Mouse (Mus musculus) CH12.LX (cell line): Measurements from ENCODE around the gene 1700020A23Rik. TPM values are rescaled to one million over a fixed set of nuclear protein-coding genes. Genes with fewer than 3 reads are reported as not detected.

ENCODE experiments used
- DNase-seq: peaks from one replicate; pipeline ENCODE4 v3.0.0-alpha.2; 2013; ENCODE audit errors: extremely low read depth
- H3K27ac ChIP-seq: 2 replicates; pipeline ENCODE4 v1.5.1; 2012; ENCODE audit warnings: low read depth, mild to moderate bottlenecking, control low read depth, moderate library complexity; ENCODE audit not compliant: insufficient read depth
- H3K27me3 ChIP-seq: replicated peaks from 2 replicates; pipeline ENCODE3; 2012; ENCODE audit warnings: inconsistent platforms
- H3K36me3 ChIP-seq, 2 experiments: replicated peaks in 1 of 2; 2 replicates each; pipeline versions ENCODE3 to v1.6.1; 2012; ENCODE audit warnings: inconsistent platforms in 1 of 2, low read length in 1 of 2, mild to moderate bottlenecking in 1 of 2, mixed read lengths in 1 of 2, moderate library complexity in 1 of 2; ENCODE audit not compliant: control insufficient read depth in 1 of 2, insufficient read depth in 1 of 2
- H3K4me1 ChIP-seq, 2 experiments: 2 replicates each; pipeline ENCODE4 v1.6.1; 2012; ENCODE audit warnings: inconsistent platforms in 1 of 2, moderate library complexity in 1 of 2; ENCODE audit not compliant: insufficient read depth in 2 of 2, control insufficient read depth in 1 of 2
- H3K4me2 ChIP-seq: 2 replicates; pipeline ENCODE4 v1.6.1; 2012; ENCODE audit warnings: low read depth, mild to moderate bottlenecking, control low read depth; ENCODE audit not compliant: poor library complexity, insufficient read depth, severe bottlenecking
- H3K4me3 ChIP-seq, 3 experiments: fragments of 150-350 bp in 1 of 3; sonication (generic) in 1 of 3; replicated peaks in 1 of 3; 2 replicates each; pipeline versions ENCODE3 to v1.5.1; 2011 to 2012; ENCODE audit warnings: low read depth in 2 of 3, low read length in 2 of 3, mild to moderate bottlenecking in 2 of 3, moderate library complexity in 2 of 3, control low read depth in 1 of 3, improper control_type of control experiment in 1 of 3, inconsistent platforms in 1 of 3, mixed read lengths in 1 of 3; ENCODE audit not compliant: poor library complexity in 1 of 3
- H3K79me2 ChIP-seq: replicated peaks from 2 replicates; pipeline ENCODE4 v1.6.1; 2012; ENCODE audit warnings: mild to moderate bottlenecking, moderate library complexity; ENCODE audit not compliant: control insufficient read depth, poor library complexity, insufficient read depth, severe bottlenecking; ENCODE audit errors: extremely low read depth
- H3K9ac ChIP-seq: 2 replicates; pipeline ENCODE4 v1.6.1; 2012; ENCODE audit warnings: low read depth, mild to moderate bottlenecking, control low read depth, moderate library complexity; ENCODE audit not compliant: insufficient read depth
- H3K9me3 ChIP-seq: replicated peaks from 2 replicates; pipeline ENCODE3; 2012; ENCODE audit warnings: low read length, inconsistent platforms, mixed read lengths
- CHD2 ChIP-seq: IDR thresholded peaks from 2 replicates; pipeline ENCODE4 v1.6.1; 2011; ENCODE audit warnings: low read length, improper control_type of control experiment
- CTCF ChIP-seq, 2 experiments: IDR thresholded peaks in 1 of 2; conservative IDR thresholded peaks in 1 of 2; 2 replicates each; pipeline ENCODE4 v1.5.1; 2011 to 2012; ENCODE audit warnings: low read depth in 2 of 2, low read length in 2 of 2, improper control_type of control experiment in 1 of 2, inconsistent platforms in 1 of 2, mild to moderate bottlenecking in 1 of 2, moderate library complexity in 1 of 2
- E2F4 ChIP-seq: IDR thresholded peaks from 2 replicates; pipeline ENCODE4 v1.6.1; 2011; ENCODE audit warnings: low read depth, low read length, improper control_type of control experiment; ENCODE audit not compliant: insufficient replicate concordance
- ELF1 ChIP-seq: IDR thresholded peaks from 2 replicates; pipeline ENCODE4 v1.6.1; 2014; ENCODE audit warnings: low read depth, mild to moderate bottlenecking, inconsistent platforms, low read length, improper control_type of control experiment
- EP300 ChIP-seq: IDR thresholded peaks from 2 replicates; pipeline ENCODE4 v1.6.1; 2011; ENCODE audit warnings: low read length, improper control_type of control experiment
- ETS1 ChIP-seq: conservative IDR thresholded peaks from 2 replicates; pipeline ENCODE4 v1.6.1; 2012; ENCODE audit warnings: low read depth, mild to moderate bottlenecking, inconsistent platforms, low read length, improper control_type of control experiment, moderate library complexity
- HCFC1 ChIP-seq: IDR thresholded peaks from 2 replicates; pipeline ENCODE4 v1.6.1; 2012; ENCODE audit warnings: low read depth, mild to moderate bottlenecking, inconsistent platforms, low read length, improper control_type of control experiment
- IRF4 ChIP-seq: IDR thresholded peaks from 2 replicates; pipeline ENCODE4 v1.6.1; 2014; ENCODE audit warnings: low read depth, mild to moderate bottlenecking, inconsistent platforms, low read length, improper control_type of control experiment
- KAT2A ChIP-seq: IDR thresholded peaks from 2 replicates; pipeline ENCODE4 v1.6.1; 2012; ENCODE audit warnings: low read length, improper control_type of control experiment, inconsistent platforms; ENCODE audit not compliant: insufficient replicate concordance
- MAFK ChIP-seq: IDR thresholded peaks from 2 replicates; pipeline ENCODE4 v1.6.1; 2011; ENCODE audit warnings: low read length, improper control_type of control experiment; ENCODE audit not compliant: insufficient replicate concordance
- MAZ ChIP-seq: IDR thresholded peaks from 2 replicates; pipeline ENCODE4 v1.6.1; 2012; ENCODE audit warnings: low read depth, mild to moderate bottlenecking, inconsistent platforms, low read length, improper control_type of control experiment, moderate library complexity
- MEF2A ChIP-seq: IDR thresholded peaks from 2 replicates; pipeline ENCODE4 v1.6.1; 2014; ENCODE audit warnings: low read depth, mild to moderate bottlenecking, inconsistent platforms, low read length, improper control_type of control experiment, borderline replicate concordance
- MYC ChIP-seq: IDR thresholded peaks from 2 replicates; pipeline ENCODE4 v1.6.1; 2011; ENCODE audit warnings: low read depth, mild to moderate bottlenecking, improper control_type of control experiment, low read length
- NELFE ChIP-seq: IDR thresholded peaks from 2 replicates; pipeline ENCODE4 v1.6.1; 2011; ENCODE audit warnings: low read depth, low read length, improper control_type of control experiment
- NRF1 ChIP-seq: IDR thresholded peaks from 2 replicates; pipeline ENCODE4 v1.6.1; 2014; ENCODE audit warnings: low read depth, mild to moderate bottlenecking, inconsistent platforms, low read length, improper control_type of control experiment, moderate library complexity
- PAX5 ChIP-seq: IDR thresholded peaks from 2 replicates; pipeline ENCODE4 v1.6.1; 2012; ENCODE audit warnings: low read length, inconsistent platforms, mixed read lengths
- POLR2A ChIP-seq: IDR thresholded peaks from 2 replicates; pipeline ENCODE4 v1.6.1; 2011; ENCODE audit warnings: low read depth, mild to moderate bottlenecking, improper control_type of control experiment, low read length
- POLR2AphosphoS2 ChIP-seq: IDR thresholded peaks from 2 replicates; pipeline ENCODE4 v1.6.1; 2011; ENCODE audit warnings: low read depth, low read length, improper control_type of control experiment
- RAD21 ChIP-seq: IDR thresholded peaks from 2 replicates; pipeline ENCODE4 v1.6.1; 2011; ENCODE audit warnings: low read depth, mild to moderate bottlenecking, low read length, improper control_type of control experiment, moderate library complexity
- RCOR1 ChIP-seq: conservative IDR thresholded peaks from 2 replicates; pipeline ENCODE4 v1.6.1; 2012; ENCODE audit warnings: low read depth, mild to moderate bottlenecking, inconsistent platforms, low read length, improper control_type of control experiment
- SIN3A ChIP-seq: IDR thresholded peaks from 2 replicates; pipeline ENCODE4 v1.6.1; 2012; ENCODE audit warnings: low read length, improper control_type of control experiment, inconsistent platforms
- SMC3 ChIP-seq: IDR thresholded peaks from 2 replicates; pipeline ENCODE4 v1.6.1; 2011; ENCODE audit warnings: low read depth, low read length, improper control_type of control experiment
- TBP ChIP-seq: conservative IDR thresholded peaks from 2 replicates; pipeline ENCODE4 v1.6.1; 2011; ENCODE audit warnings: low read depth, low read length, improper control_type of control experiment
- UBTF ChIP-seq: IDR thresholded peaks from 2 replicates; pipeline ENCODE4 v1.6.1; 2012; ENCODE audit warnings: low read depth, mild to moderate bottlenecking, inconsistent platforms, low read length, improper control_type of control experiment, moderate library complexity
- USF1 ChIP-seq: IDR thresholded peaks from 2 replicates; pipeline ENCODE4 v1.6.1; 2014; ENCODE audit warnings: low read depth, mild to moderate bottlenecking, inconsistent platforms, low read length, improper control_type of control experiment
- ZC3H11A ChIP-seq: IDR thresholded peaks from 2 replicates; pipeline ENCODE4 v1.6.1; 2012; ENCODE audit warnings: low read depth, mild to moderate bottlenecking, inconsistent platforms, low read length, improper control_type of control experiment
- ZKSCAN1 ChIP-seq: IDR thresholded peaks from 2 replicates; pipeline ENCODE4 v1.6.1; 2012; ENCODE audit warnings: low read depth, inconsistent platforms, low read length, improper control_type of control experiment, borderline replicate concordance
- ZMIZ1 ChIP-seq: IDR thresholded peaks from 2 replicates; pipeline ENCODE4 v1.6.1; 2012; ENCODE audit warnings: low read depth, mild to moderate bottlenecking, inconsistent platforms, low read length, improper control_type of control experiment
- ZNF384 ChIP-seq: IDR thresholded peaks from 2 replicates; pipeline ENCODE4 v1.6.1; 2012; ENCODE audit warnings: low read depth, low read length, improper control_type of control experiment, inconsistent platforms
- dilution Hi-C: fragments of 300-500 bp; cut with MboI; formaldehyde crosslinking; loops from 2 replicates; pipeline ENCODE4 v1.14.3; 2020; ENCODE audit warnings: low sequenced_read_pairs; ENCODE audit not compliant: extremely low pct_unique_long_range_greater_than_20kb, extremely low pct_ligation_motif_present
- in situ Hi-C: fragments of 300-500 bp; cut with MboI; formaldehyde crosslinking; loops from 3 replicates; pipeline ENCODE4 v1.14.3; 2019; ENCODE audit warnings: low sequenced_read_pairs, low pct_ligation_motif_present, low pct_unique_long_range_greater_than_20kb, mixed read lengths
- polyA plus RNA-seq: library from polyadenylated mRNA; unstranded; fragments of >175 nt; gene quantifications from 2 replicates; pipeline ENCODE4 v1.2.1, GENCODE M21; 2012; ENCODE audit warnings: low read depth; ENCODE audit not compliant: insufficient read length
- total RNA-seq, 2 experiments: library from RNA; depleted of rRNA; stranded (reverse); fragments of 300-350 nt in 1 of 2; fragments of >200 nt in 1 of 2; gene quantifications; 2 replicates each; pipeline ENCODE4 v1.2.3; 2012 to 2014

1700020A23Rik gene
- total and polyA plus RNA-seq, 3 experiments = not detected

DNA sequence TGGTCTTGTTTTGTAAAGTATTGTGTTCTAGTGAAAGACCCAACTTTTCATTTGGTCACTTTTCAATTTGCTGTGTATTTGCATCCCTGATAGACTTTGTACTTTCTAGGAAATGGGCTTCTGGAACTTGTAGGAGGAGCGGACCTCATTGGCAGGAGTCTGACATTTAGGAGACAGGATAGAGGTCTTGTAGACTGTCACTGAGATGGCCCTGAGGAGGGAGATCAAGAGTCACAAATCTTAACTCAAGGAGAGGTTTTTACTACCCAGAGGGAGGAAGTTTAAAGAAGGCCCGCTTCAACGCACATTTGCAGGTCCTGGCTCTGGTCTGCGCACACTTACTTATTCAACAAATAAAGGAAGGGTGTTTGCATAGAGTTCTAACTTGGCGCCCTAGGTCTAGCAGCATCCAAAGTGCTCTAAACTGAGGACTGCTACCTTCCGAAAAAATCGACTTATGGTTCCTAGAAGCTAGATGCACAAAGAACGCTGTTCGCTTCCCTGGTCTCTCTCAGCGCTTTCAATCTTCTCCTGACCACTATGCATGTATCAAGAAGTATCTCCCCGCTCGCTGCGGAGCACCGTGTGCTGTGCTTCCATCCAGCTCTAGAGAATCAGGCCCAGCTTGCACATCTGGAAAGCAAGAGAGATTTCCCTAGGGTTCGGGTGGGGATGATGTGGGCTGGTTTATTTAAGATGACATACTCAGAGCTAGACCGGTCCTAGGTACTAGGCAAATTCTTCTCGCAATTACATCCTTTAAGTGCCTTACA, 44.1 kb downstream of the 1700020A23Rik start:
- Histone ChIP-seq H3K36me3 (peaks cover 3 to 18% of the 10 kb centered on the region in 2 experiments), H3K9ac (peak overlapping the region; percentile 16; the same call in 1 of the 2 replicates), H3K27ac (no peak overlapping the region), H3K4me1 (peaks cover 0 to 32% of the 10 kb centered on the region in 2 experiments; a peak in 2 of 4 replicates), H3K9me3 (no peaks in the 10 kb centered on the region), H3K4me2 (peak overlapping the region; percentile 70), H3K79me2 (peaks cover 13% of the 10 kb centered on the region), H3K4me3 (peak overlapping the region; percentile 76 to 91 (median 89)), H3K27me3 (no peaks in the 10 kb centered on the region)
- dilution Hi-C loops (no loop called here), in situ Hi-C loops (loop anchor here (10.0 kb wide), 1 partner anchor 106 kb away; no protein-coding TSS in a partner anchor)
- TF ChIP-seq CTCF (conservative IDR thresholded peaks at IDR 0.05 in 1 of 2, IDR thresholded peaks at IDR 0.05 in 1 of 2; ENCODE audit: low read depth in 2 of 2, low read length in 2 of 2) (peak in 1 of 2 experiments; percentile 33; a peak in 2 of 4 replicates), ELF1 (no peak), RAD21 (peak; percentile 29)
- DNase-seq = peak; percentile 37

DNA sequence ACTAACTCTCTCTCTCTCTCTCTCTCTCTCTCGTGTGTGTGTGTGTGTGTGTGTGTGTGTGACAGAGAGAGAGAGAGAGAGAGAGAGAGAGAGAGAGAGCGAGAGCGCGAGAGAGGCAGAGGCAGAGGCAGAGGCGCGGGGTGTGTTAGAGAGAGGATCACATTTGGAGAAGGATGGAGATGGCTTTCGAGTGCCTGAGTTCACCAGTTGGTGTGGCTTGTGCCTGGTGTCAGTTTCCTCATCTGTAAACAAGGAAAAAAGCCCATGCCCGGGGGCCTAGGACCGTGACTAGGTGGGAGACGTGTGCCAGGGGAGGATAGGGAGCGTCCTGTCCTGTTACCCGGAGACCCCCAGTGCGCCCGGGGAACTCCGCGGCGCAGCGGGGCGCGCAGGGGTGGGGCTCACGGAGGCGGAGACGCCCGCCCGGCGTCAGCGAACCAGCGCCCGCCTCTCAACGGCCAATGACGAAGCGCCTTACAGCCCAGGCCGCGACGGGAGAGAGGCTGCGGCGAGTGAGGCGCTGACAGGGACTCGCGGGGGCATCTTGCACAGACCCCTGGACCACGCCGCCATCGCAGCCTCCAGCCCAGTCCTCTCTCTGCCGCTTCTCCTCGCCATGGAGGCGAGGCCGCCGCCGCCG, 44.9 kb downstream of the 1700020A23Rik start, which contains the start of gene Ptpra:
TSS of gene Ptpra (plus strand) at position 485 of the 640 bp plus-strand sequence.
- H3K9me3 ChIP-seq = no peaks in the 10 kb centered on the region
- peaks cover 0 to 16% of the 10 kb centered on the region in 2 experiments for H3K36me3 ChIP-seq
- H3K4me1 ChIP-seq = peaks cover 0 to 32% of the 10 kb centered on the region in 2 experiments; a peak in 2 of 4 replicates
- peak within 1 kb of the TSS; percentile 55 for H3K9ac ChIP-seq
- 0 out of 2 replicates have a peak within 1 kb of the TSS, but pooled peaks have one; percentile 5 for H3K27ac ChIP-seq
- peak within 1 kb of the TSS; percentile 74 for H3K4me2 ChIP-seq
- dilution Hi-C loops (no loop called here), in situ Hi-C loops (loop anchor here (10.0 kb wide), 1 partner anchor 105 kb away; no protein-coding TSS in a partner anchor)
- no peaks in the 10 kb centered on the region for H3K27me3 ChIP-seq
- DNase-seq = peak; percentile 74
- peak within 1 kb of the TSS; percentile 76 to 91 (median 89) for H3K4me3 ChIP-seq
- H3K79me2 ChIP-seq = peaks cover 18% of the 10 kb centered on the region
- no peak for TF ChIP-seq ZNF384
- peak; percentile 63 for TF ChIP-seq NELFE
- 0 out of 2 replicates have a peak, but pooled peaks have one; percentile 55 for TF ChIP-seq TBP
- no peak for TF ChIP-seq ZC3H11A
- TF ChIP-seq ZMIZ1 = peak; percentile 62; the same call in 1 of the 2 replicates
- TF ChIP-seq ETS1 = no peak
- peak; percentile 72 for TF ChIP-seq NRF1
- no peak for TF ChIP-seq E2F4
- no peak for TF ChIP-seq MAFK
- no peak for TF ChIP-seq ZKSCAN1
- peak; percentile 25; the same call in 1 of the 2 replicates for TF ChIP-seq UBTF
- peak; percentile 23 for TF ChIP-seq SIN3A
- no peak for TF ChIP-seq MAZ
- peak; percentile 58 for TF ChIP-seq HCFC1
- no peak for TF ChIP-seq SMC3
- no peak for TF ChIP-seq MEF2A
- TF ChIP-seq MYC = no peak
- TF ChIP-seq PAX5 = no peak
- no peak for TF ChIP-seq IRF4
- no peak for TF ChIP-seq CHD2
- TF ChIP-seq RCOR1 = no peak
- TF ChIP-seq RAD21 = no peak
- no peak for TF ChIP-seq EP300
- TF ChIP-seq USF1 = no peak
- TF ChIP-seq KAT2A = no peak
- TF ChIP-seq ELF1 = no peak
- TF ChIP-seq CTCF (conservative IDR thresholded peaks at IDR 0.05 in 1 of 2, IDR thresholded peaks at IDR 0.05 in 1 of 2; ENCODE audit: low read depth in 2 of 2, low read length in 2 of 2) = no peak
- peak; percentile 87 for TF ChIP-seq POLR2A
- TF ChIP-seq POLR2AphosphoS2 = no peak
